Mouse (Mus musculus) stomach, embryonic 16.5 days (tissue): ENCODE results near the gene Bmx. TPM values are rescaled to one million over a fixed set of nuclear protein-coding genes. Genes with fewer than 3 reads are reported as not detected.

ENCODE experiments used
- ATAC-seq: fragments of 200-750 bp; cut with Nextera tagmentation; 2 replicates; pipeline ENCODE4 v1.8.0; 2017; ENCODE audit warnings: moderate number of reproducible peaks, moderate TSS enrichment; ENCODE audit not compliant: insufficient read depth, low FRiP score
- H3K27ac ChIP-seq: fragments of 300-500 bp; sonication (generic); 2 replicates; pipeline ENCODE4 v1.5.1; 2014; ENCODE audit warnings: low read length
- H3K27me3 ChIP-seq: fragments of 300-500 bp; sonication (generic); 2 replicates; pipeline ENCODE4 v1.6.1; 2014; ENCODE audit warnings: low read length, control low read depth, mixed read lengths; ENCODE audit not compliant: control insufficient read depth, insufficient read depth
- H3K36me3 ChIP-seq: fragments of 300-500 bp; sonication (generic); 2 replicates; pipeline ENCODE4 v1.6.1; 2014; ENCODE audit warnings: low read length; ENCODE audit not compliant: control insufficient read depth, insufficient read depth
- H3K4me1 ChIP-seq: fragments of 300-500 bp; sonication (generic); 2 replicates; pipeline ENCODE4 v1.6.1; 2014; ENCODE audit warnings: low read length, control low read depth, mixed read lengths; ENCODE audit not compliant: control insufficient read depth, insufficient read depth
- H3K4me2 ChIP-seq: fragments of 300-500 bp; sonication (generic); 2 replicates; pipeline ENCODE4 v1.6.1; 2014; ENCODE audit warnings: low read depth, low read length, mixed read lengths
- H3K4me3 ChIP-seq: fragments of 300-500 bp; sonication (generic); replicated peaks from 2 replicates; pipeline ENCODE4 v1.5.1; 2014; ENCODE audit warnings: mild to moderate bottlenecking, low read length
- H3K9ac ChIP-seq: fragments of 300-500 bp; sonication (generic); 2 replicates; pipeline ENCODE4 v1.6.1; 2014; ENCODE audit warnings: low read length
- H3K9me3 ChIP-seq: fragments of 300-500 bp; sonication (generic); replicated peaks from 2 replicates; pipeline ENCODE4 v1.6.1; 2016; ENCODE audit warnings: low read length, control low read depth; ENCODE audit not compliant: control insufficient read depth
- WGBS: fragments of 180-500 bp; shearing (Covaris S2); extraction: QIAGEN DNeasy Blood & Tissue Kit; methylation state at CpG from one replicate; pipeline ENCODE4 v1.1.7; 2014; 5-methylcytosine and 5-hydroxymethylcytosine counted together
- polyA plus RNA-seq: library from polyadenylated mRNA; unstranded; fragments of >200 nt; fragmentation: Nextera tagmentation; extraction: Ambion mirVana; gene quantifications from 2 replicates; pipeline ENCODE4 v1.2.1, GENCODE M21; 2015

Gene Bmx
- 0.70 and 0.89 TPM in 2 replicates for polyA plus RNA-seq

DNA sequence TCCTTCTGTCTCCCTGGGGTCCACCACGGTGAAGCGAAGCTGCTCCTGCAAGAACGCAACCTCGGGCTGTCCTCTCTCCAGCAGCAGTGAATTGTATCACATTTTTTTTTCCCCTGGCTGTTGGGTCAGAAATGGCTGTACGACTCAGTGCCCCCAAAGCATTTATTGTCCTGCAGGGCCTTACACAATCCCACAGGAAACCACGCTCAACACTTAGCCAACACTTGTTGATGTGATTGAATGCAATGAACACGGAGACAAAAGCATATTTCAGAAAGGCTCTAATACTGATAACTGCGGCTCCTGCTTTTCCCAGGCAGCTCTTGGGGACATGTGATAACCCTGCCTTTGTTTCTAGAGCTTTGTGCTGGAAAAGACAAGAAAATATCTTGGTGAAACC lies at the start of gene Bmx:
TSS of gene Bmx (minus strand) at position 137 of the 400 bp plus-strand sequence.
- no peak for ATAC-seq
- Histone ChIP-seq H3K9me3 (no peaks in the 10 kb centered on the region), H3K27me3 (no peaks in the 10 kb centered on the region; the same call in 1 of the 2 replicates), H3K4me3 (no peak within 1 kb of the TSS), H3K9ac (no peak within 1 kb of the TSS), H3K4me1 (no peaks in the 10 kb centered on the region), H3K4me2 (no peak within 1 kb of the TSS), H3K27ac (no peak within 1 kb of the TSS), H3K36me3 (no peaks in the 10 kb centered on the region)
- WGBS: 55% methylated on average over 8 of the region's 8 CpGs

DNA sequence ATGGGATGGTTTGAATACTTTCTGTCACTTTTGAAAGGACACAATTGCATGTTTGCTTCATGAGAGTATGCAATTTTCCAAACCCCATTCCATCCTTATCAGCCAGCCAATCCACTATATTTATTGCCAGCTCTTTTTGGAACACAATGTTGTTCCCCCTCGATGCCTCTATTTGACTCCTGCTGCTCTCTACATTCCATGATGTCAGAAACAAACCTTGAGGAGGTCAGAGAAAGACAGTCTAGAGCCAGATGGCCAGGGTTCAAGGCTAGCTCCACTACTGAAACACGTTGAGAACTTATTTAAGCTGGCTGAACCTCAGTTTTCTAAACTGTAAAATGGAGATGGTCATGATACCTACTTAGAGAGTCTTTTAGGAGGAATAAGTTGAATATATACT lies 48.3 kb upstream of the Bmx start:
- ATAC-seq: no peak
- Histone ChIP-seq H3K36me3 (no peaks in the 10 kb centered on the region), H3K4me1 (no peaks in the 10 kb centered on the region), H3K4me3 (no peak overlapping the region), H3K27ac (no peak overlapping the region), H3K9ac (no peak overlapping the region), H3K4me2 (no peak overlapping the region), H3K27me3 (no peaks in the 10 kb centered on the region), H3K9me3 (no peaks in the 10 kb centered on the region)
- WGBS: 50% methylated on average over 2 of the region's 2 CpGs

DNA sequence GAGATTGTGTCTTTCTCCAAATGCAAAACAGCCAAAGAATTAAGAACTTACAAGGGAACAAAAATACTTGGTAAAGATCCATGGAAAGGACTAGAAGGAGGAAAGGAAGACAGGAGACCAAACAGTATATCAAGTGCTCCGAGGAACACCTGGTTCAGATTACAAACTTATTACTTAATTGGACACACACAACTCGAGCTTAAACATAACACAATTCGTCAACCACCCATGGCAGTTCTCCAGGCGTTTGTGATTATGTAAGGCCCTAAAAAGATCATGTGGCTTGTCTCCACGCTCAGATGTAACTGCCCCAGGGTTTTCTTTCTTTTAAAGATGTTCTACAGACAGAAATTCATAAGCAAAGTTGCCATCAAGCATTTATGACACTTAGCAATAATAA lies 33.2 kb upstream of the Bmx start:
- Histone ChIP-seq H3K36me3 (no peaks in the 10 kb centered on the region), H3K4me3 (no peak overlapping the region), H3K27me3 (no peaks in the 10 kb centered on the region; the same call in 1 of the 2 replicates), H3K4me1 (no peaks in the 10 kb centered on the region), H3K27ac (no peak overlapping the region), H3K4me2 (no peak overlapping the region), H3K9ac (no peak overlapping the region), H3K9me3 (no peaks in the 10 kb centered on the region)
- 42% methylated on average over 5 of the region's 5 CpGs for WGBS
- ATAC-seq: no peak

DNA sequence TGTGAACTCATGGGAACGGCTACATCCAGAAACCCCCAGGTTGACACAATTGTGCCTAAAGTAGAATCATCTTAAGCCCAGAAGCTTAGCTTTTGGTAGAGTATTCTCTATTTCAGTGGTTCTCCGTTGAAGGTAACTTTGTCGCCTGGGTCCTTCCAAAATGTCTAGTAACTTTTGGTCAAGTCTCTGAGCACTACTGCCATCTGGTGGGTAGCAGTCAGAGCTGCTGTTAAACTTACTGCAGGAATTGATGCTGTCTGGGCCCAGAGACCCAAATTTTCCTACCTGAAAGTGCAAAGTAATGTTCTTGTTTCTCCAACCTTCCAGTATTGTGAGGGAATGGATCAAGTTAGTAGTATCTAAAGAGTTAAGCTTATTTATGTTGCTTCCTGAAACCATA lies 29.1 kb upstream of the Bmx start:
- no peaks in the 10 kb centered on the region for H3K36me3 ChIP-seq
- ATAC-seq: no peak
- H3K4me2 ChIP-seq: no peak overlapping the region
- H3K4me3 ChIP-seq: no peak overlapping the region
- H3K27me3 ChIP-seq: no peaks in the 10 kb centered on the region
- no peaks in the 10 kb centered on the region for H3K9me3 ChIP-seq
- no peak overlapping the region for H3K9ac ChIP-seq
- no peaks in the 10 kb centered on the region for H3K4me1 ChIP-seq
- 62% methylated on average over 3 of the region's 3 CpGs for WGBS
- H3K27ac ChIP-seq: no peak overlapping the region

DNA sequence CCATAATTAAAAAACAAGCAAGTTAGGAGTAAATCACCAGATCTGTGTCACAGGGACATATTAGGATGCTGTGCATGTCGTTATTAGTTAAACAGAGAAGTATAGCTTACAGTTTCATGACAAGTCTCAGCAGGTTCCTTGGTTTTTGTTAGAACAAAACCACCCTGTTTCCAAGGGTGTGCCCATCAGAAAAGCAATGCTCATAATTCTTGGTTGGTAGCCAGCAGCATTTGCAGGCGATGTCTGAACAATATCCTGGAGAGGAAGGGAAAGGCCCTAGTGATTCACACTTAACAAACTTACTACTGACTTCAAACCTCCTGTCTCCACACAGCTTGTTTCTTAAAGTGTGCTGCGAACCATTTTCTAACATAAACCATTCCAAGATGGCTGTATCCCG lies 25.8 kb upstream of the Bmx start:
- Histone ChIP-seq H3K4me2 (no peak overlapping the region), H3K9ac (no peak overlapping the region), H3K9me3 (no peaks in the 10 kb centered on the region), H3K4me3 (no peak overlapping the region), H3K4me1 (no peaks in the 10 kb centered on the region), H3K27me3 (no peaks in the 10 kb centered on the region), H3K36me3 (no peaks in the 10 kb centered on the region), H3K27ac (0 out of 2 replicates have a peak overlapping the region, but pooled peaks have one; percentile 52)
- no peak for ATAC-seq
- 70% methylated on average over 4 of the region's 4 CpGs for WGBS

DNA sequence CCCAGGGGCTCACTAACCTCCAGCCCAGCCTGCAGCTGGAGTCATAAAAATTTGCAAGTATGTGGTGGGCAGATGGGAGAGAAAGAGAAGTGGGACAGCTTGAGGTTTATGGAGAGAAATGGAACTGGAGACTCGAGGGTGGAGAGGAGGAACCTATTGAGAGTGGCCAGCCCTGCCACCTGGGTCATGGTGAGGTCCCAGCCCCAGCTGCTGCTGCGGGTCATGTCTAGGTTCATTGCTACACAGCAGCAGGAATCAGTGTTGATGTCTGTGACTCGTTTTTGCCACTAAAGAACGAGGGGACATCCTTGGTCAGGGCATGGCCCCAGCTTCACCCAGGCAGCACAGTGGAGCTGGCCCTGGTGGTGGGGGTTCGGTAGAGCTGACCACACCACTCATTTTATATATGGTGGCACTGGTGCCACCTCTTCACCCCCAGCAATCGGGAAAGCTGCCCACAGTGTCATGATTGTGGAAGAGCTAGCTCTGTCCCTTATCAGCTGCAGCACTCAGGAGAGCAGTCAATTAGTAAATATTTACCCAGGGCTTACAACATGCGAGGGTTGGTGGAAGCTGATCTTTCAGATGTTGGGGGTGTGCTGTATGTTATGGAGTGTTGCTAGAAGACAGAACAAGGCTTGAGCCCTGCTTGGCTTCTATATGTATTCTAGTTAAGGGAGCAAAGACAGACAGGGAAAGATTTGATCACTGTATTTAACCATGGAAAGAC lies 23.1 kb upstream of the Bmx start:
- Histone ChIP-seq H3K27ac (no peak overlapping the region), H3K27me3 (no peaks in the 10 kb centered on the region), H3K9ac (no peak overlapping the region), H3K4me1 (no peaks in the 10 kb centered on the region), H3K4me3 (no peak overlapping the region), H3K9me3 (no peaks in the 10 kb centered on the region), H3K36me3 (no peaks in the 10 kb centered on the region), H3K4me2 (no peak overlapping the region)
- WGBS: 47% methylated on average over 7 of the region's 7 CpGs
- no peak for ATAC-seq

DNA sequence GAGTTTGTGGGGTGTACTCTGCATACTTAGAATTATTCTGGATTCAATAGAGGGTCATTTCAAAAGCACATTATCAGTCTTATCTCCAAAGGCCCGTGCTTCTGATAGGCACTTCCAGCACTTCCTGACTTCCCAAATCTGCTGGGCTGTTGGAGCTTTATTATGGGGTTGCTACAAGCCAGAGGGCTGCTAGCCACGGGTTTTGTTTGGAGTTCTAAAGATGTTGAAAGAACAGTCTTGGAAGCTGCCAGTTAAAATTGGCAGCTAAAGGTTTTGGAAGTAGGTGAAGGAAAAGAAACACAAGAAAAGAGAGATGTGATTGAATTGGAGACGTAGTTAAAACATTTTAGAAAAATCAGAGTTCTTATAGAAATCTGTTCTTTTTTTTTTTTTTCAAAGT lies 17.5 kb upstream of the Bmx start:
- no peaks in the 10 kb centered on the region for H3K4me1 ChIP-seq
- no peak overlapping the region for H3K4me2 ChIP-seq
- no peak for ATAC-seq
- no peak overlapping the region for H3K9ac ChIP-seq
- no peak overlapping the region for H3K27ac ChIP-seq
- no peaks in the 10 kb centered on the region for H3K36me3 ChIP-seq
- H3K9me3 ChIP-seq: no peaks in the 10 kb centered on the region
- no peak overlapping the region for H3K4me3 ChIP-seq
- no peaks in the 10 kb centered on the region for H3K27me3 ChIP-seq
- 42% methylated on average over 3 of the region's 3 CpGs for WGBS

DNA sequence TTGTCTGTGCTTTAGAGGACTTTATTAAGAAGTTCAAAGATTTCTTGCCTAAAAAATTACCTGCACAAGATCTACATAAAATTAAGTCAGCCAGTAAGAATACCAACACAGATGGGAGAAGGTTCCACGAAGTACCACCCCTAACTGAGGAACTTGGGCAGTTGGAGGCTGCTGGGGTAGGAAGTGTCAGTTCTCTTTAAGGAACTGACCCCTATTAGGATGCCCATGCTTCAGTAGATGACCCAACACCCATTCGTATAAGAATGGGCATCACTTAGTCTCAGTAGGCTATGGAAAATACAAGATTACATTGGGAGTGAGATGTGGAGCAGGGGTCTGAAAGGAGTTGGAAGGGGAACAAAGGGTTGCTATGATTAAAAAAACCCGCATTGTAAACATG lies 12.6 kb upstream of the Bmx start:
- H3K9ac ChIP-seq: no peak overlapping the region
- no peak for ATAC-seq
- H3K27ac ChIP-seq: no peak overlapping the region
- WGBS: 89% methylated on average over 3 of the region's 3 CpGs
- H3K4me3 ChIP-seq: no peak overlapping the region
- H3K4me1 ChIP-seq: no peaks in the 10 kb centered on the region
- H3K36me3 ChIP-seq: no peaks in the 10 kb centered on the region
- H3K9me3 ChIP-seq: no peaks in the 10 kb centered on the region
- H3K4me2 ChIP-seq: no peak overlapping the region
- no peaks in the 10 kb centered on the region for H3K27me3 ChIP-seq

DNA sequence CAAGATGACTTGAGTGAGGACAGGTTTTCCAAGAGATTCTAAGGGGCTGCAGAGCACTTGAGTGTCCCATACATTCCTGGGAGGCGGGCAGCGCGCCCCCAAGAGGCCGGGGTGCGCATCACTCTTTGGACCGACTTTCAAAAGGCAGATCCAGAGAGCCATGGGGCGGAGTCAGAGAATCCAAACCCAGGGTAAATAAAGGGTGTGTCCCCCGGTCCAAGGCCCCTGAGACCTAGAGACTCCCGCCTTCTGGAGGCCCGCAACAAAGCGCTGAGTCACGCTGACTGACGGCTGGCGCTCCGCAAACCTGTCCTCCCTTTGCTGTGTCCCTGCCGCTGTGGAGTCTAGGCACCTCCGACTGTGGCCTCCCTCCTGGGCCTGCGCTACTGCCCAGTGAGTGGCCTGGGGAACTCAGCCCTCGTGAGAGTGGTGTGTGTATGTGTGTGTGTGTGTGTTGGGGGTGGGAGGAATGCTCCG lies 11.3 kb upstream of the Bmx start, which contains the start of gene Pir:
TSS of gene Pir (plus strand) at position 87 of the 477 bp plus-strand sequence.
- peak; percentile 94 for ATAC-seq
- H3K27ac ChIP-seq: 0 out of 2 replicates have a peak within 1 kb of the TSS, but pooled peaks have one; percentile 32
- no peaks in the 10 kb centered on the region for H3K4me1 ChIP-seq
- H3K9ac ChIP-seq: peak within 1 kb of the TSS; percentile 56
- H3K36me3 ChIP-seq: no peaks in the 10 kb centered on the region
- no peaks in the 10 kb centered on the region for H3K27me3 ChIP-seq
- WGBS: 14% methylated on average over 18 of the region's 20 CpGs
- no peaks in the 10 kb centered on the region for H3K9me3 ChIP-seq
- H3K4me3 ChIP-seq: peak within 1 kb of the TSS; percentile 38
- peak within 1 kb of the TSS; percentile 48 for H3K4me2 ChIP-seq
